Mouse (Mus musculus) urinary bladder, adult 2 months (tissue): Measurements from ENCODE around the gene Med13. TPM values are rescaled to one million over a fixed set of nuclear protein-coding genes. Genes with fewer than 3 reads are reported as not detected.

Experiments
- DNase-seq: peaks from one replicate; pipeline ENCODE4 v3.0.0; 2022; ENCODE audit warnings: low spot score
- polyA plus RNA-seq: library from polyadenylated mRNA; depleted of rRNA; stranded (reverse); fragments of >200 nt; gene quantifications from 2 replicates; pipeline ENCODE4 v1.2.3, GENCODE M21; 2012; rRNA removed

The Med13 gene
- polyA plus RNA-seq = 12.9 and 15.4 TPM in 2 replicates

DNA sequence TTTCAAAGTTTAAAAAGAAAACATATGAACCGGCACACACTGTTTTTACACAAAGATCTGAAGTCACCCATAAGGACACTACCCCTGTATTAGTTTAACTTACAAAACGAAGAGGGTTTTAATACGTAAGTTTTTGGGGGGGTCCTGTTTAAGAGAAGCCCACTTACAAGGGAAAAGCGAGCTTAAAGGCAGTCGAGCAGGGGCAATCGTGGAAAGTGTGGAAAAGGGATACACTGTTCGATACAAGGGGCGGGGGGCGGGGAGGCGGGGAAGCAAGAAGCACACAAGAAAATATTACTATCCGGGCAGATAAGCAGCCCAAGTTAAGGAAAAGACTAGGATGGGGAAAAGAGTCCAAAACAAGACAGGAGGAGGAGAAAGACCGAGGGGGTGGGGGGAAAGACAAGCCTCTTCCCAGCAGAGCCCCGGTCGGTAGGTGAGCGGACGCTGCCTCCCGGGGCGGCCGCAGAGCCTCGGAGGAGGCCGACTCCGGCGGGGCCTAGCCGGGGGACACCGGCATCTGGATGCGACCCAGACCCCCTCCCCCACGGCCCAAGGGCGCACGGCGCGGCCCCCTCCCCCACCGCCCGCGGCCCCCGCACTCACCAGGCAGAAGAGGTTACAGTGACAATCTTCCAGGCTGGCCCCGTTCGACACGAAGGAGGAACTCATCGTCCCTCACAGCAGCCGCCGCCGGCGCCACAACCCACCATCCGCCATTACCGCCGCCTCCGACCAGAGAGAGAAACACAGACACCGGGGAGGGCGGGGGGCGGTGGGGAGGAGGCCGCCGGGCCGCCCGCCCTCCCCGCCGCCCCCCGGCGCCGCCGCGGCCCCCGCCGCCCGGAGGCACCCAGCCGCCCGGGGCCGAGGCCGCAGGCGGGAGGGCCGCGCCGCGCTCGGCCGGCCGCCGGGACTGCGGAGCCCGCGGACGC lies at the start of gene Med13:
Med13 (minus strand) TSS at position 749 of the 935 bp plus-strand sequence.
- peak; percentile 32 for DNase-seq

DNA sequence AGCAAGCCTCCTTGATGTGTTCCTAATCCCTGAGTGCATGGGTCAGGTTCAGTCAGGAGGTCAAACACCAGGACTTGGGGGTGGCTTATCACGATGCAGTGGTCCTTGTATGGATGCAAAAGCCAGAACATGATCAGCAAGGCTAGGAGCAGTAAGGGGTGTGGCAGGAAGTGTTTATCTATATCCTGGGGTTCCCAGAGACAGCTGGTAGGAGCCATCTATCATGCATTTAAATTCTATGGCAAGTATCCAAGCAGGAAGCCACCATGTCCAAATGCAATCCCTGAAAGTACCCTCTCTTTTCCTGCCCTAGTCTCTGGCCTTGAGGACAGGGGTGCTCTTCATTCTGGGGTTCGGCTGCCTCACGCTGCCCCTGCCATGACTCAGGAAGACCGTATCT lies 47.2 kb upstream of the Med13 start:
- no peak for DNase-seq

DNA sequence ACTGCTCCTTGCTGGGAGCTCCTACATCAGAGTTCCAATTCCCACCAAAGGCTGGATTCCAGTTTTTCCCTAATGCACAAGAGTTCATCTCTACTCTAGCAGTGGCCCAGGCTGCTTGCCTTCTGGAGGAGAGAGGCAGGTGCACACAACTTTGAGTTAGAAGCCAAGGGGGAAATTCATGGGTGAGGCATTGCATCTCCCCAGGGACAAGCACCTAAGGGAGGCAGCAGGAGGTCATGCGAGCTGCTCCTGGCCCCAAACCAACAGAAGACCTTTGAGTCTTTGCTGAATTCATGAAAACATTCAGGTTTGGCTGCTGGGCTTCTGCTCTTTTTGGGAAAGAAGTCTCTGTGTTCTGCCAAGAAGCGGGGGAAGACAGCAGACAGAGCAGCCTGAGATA lies 46.4 kb upstream of the Med13 start:
- no peak for DNase-seq

DNA sequence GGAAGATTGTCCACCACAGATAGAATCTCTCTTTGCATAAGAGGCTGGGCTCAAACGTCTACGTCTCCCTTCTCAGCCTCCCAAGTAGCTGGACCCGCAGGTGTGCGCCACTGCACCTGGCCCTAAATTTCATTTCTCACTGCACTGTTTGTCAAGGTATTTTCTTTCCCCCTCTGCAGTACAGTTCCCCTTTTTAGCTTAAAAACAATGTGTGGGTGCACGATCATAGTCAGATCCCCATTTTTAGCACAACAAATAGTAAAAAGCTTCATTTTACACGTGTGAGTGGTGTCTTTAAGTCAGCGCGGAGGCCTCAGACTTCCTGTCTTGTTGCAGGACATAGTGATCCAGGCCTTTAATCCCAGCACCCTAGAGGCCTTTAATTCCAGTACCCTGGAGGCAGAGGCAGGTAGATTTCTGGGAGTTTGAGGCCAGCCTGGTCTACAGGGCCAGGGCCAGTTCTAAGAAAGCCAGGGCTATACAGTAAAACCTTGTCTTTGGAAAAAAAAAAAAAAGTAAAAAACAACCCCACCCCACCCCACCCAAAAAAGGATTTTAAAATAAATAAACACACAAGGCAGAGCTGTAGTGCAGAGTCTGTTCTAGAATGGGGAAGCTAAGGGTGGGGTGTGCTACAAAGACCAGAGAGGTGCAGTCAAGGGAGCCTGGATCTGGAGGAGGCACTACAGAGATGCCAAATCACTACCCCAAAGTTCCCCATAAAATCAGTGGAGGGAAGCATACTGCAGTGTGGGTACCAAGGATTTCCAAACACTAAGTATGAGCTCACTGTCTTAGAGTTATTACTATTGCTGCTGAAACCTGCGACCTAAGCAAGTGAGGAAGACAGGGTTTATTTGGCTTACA lies 42.1 kb upstream of the Med13 start:
- DNase-seq = no peak

DNA sequence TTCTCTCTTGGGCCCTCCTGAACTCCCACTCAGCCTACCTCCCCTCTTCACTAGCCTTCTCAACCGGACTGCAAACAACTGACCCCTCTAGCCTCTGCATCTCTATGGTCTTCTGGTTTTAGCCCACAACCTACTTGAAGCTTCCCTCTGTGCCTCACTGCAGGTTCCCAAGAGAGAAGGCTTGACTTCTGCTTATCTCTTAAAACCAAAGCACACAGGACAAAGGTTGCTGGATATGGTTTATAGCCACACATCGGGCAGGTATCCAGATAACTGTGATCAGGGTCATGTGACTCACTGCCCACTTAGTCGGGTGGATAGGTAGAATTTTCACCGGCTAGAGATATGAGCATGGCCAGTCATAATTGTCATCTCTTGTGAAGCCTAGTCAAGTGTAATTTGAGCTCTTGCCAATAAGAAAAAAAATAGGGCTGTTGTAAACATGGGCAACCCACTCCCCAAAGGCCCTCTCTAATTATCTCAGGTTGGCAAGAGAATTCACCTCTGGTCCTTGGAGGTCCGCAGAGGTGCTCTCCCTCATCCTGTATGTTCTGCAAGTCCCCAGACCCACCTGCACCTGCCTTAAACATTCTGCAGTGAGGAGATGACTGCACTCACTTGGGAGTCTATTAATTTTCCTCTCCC lies 39.7 kb upstream of the Med13 start:
- no peak for DNase-seq

DNA sequence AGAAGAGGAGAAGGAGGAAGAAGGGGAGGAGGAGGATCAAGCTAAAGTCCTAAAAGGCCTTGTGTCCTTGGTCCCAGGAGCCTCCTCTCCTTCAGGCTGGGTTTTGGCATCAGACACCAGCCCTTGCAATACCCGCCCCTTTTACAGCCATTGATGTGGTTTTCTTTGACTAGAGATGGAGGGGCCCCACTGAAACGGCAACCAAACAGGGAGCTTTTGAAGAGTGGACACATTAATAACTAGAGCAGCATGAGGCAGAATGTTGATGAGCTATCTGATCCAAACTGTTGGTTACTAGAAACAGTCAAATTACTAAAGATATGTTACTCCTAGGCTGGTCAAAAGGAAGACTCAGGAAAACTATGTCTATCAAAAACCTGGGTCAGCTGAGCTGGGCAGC lies 39.1 kb upstream of the Med13 start:
- DNase-seq = no peak

DNA sequence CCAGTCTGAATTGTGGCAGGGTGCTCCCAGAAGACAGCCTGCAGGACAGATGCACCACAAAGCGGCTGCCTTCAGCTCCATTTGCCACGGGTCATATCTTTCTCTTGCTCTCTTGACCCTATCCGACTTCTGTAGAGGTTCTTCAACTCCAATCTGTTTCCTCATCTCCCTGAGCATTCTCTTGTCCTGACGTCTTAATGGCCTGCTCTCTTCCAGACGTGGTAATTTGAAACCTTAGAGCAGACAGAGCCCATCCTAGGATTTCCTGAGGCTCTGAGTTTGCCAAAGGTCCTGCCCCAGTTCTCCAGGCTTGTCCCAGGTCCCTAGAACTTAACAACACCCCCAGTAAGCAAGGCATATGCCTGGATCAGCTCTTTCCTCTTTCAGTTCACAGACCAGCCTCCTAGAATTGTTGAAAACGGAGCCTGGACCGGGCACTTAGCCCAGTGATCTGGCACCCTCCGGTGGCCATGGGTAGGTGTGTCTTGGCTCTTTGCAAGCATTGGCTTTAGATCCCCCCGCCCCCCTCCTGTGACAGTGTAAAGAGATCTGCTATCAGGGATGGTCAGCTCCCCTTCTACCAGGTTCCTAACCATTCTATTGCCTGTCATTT lies 38.2 kb upstream of the Med13 start:
- no peak for DNase-seq

DNA sequence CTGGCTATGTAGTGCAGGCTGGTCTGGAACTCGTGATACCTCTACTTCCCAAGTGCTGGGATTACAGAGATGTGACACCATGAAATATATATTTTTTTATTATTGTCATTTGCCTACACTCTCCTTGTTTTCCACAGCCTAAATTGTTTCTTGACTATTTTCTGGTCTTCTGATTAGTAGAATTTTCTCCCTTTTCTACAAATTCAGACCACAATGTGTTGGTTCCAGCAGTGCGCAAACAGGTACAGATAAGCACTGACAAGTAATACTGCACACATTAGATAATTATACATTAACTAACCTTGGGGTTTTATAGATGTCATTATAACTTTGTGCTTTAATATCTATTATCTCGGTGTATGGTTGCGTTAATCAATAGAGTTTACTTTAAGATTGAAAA lies 37.7 kb upstream of the Med13 start:
- no peak for DNase-seq

DNA sequence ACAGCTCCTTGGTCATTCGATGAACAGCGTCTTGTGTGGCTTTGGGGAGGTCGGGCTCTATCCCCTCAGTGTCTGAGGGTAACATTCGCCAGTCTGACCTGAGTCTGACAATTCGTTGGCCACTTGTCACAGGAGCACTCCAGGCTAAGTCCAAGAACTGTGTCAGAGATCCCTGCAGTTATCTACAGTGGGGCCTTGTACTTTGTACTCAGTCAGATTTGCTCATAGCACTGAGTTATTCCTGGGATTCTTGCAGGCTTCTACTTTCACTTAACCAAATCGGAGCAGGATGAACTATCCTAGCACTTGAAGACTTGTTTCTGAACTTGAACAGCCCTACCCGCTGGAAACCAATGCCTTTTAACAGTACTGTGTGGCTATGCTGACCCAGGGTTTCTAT lies 34.3 kb upstream of the Med13 start:
- DNase-seq = no peak

DNA sequence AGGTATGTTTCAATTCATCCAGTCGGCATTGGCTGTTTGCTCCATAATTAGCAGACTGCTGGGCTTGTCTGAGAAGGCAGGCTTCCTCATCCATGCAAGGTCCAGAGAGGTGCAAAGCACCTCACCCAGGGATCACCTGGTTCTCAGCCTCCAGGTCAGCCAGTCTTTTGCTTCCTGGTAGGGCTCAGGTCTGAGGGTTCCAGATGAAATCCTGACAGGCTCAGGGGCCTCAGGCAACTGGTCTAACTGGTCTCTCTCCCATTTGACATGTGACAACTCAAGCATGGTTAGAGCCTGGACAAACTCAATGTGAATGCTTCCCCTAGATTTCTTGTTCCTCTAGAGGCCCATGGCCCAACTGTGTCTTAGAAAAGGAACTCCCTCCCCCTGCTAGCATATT lies 32.9 kb upstream of the Med13 start:
- DNase-seq = no peak

DNA sequence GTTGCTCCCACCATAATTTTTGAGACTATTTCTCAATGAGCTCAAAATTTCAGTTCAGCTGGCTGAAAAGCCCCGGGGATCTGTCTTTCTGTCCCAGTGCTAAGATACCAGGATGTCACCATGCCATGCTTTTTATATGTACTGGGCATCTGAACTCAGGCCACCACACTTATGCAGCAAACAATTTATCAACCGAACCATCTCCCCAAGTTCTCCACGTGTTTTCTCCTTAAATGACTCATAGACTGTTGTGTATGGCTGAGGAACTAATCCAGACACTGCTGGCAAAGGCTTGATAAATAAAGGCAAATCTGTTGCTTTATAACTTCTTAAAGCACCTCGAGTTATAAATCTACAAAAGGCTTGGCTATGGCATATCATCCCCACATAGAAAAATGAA lies 32.1 kb upstream of the Med13 start:
- DNase-seq = no peak

DNA sequence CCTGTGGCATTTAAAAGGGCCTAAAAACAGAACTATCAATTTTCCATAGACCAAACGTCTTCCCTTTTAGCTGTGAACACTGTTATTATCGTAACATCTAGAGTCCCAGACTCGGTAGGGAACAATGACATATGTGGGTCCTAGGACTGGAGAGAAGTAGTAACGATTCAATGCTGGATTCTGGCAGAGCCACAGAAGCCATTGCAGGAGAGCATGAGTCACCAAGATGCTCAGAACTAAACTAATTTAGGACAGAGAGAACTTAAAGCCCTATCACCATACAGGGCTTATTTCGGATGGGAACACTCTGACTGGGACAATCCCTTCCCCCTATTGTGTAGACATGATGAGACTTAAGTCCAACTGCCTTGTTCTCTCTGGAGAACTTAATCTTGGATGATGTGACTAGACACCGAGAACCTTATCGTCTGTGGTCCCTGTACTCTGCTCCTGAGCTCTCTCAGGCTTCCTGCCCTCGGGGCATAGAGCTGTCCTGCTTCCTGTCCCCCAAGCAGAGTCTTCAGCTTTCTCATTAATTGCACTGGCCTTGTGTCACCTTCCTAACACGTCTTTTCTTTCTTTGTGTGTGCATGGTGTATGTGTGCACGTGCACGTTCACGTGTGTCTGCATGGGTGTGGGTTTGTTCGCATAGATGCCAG lies 31.5 kb upstream of the Med13 start:
- DNase-seq = no peak

DNA sequence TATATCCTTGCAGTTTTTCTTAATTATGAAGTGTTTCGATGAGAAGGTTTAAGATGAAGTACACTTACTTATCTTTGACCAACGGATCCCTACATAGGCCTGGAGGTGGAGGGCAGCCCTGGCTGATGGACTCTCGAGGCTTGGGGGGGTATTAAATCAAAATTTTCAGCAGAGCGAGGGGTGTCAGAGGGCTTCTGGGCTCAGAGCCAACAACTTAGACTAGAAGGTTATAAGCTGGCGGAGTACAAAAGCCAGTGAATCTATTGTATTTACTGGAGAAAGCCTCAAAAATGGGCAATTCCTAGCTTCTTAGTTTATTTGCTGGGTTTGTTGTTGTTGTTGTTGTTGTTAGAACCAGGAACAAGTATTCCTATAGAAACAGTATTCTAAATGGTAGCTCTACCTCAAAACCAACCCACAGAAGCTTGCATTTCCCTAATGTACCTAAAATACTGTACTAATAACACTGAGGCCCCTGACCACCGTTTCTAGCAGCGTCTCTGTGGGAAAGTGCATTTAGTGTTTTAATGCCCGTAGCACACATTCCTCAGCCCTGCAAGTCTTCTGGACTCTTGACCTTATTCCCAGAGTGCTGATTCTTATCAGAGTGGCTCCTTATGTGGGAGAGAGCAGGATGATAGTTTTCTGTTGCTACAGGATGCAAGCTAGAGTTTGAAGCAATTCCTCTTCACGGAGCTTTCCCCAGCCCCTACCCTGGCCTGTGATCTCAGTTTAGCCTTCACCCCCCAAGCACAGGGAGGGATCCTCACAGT lies 29.9 kb upstream of the Med13 start:
- no peak for DNase-seq

DNA sequence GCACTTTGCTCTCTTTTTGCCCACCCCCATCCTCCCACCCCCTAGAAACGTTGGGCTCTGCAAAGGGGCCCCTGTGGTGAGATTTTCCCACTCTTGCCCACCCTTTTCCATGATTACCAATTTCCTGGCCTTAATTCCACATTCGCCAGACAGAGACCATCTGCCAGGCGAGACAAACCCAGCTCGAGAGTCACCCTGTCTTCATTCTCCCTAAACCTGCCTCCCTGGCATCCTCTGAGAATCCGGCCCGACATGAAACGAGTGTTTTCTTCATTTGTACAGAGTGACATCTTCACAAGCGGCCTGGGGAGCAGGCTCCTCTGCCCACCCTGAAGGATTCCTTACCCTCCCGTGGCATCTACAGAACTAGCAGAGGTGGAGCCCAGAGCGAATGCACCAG lies 29.2 kb upstream of the Med13 start:
- no peak for DNase-seq

DNA sequence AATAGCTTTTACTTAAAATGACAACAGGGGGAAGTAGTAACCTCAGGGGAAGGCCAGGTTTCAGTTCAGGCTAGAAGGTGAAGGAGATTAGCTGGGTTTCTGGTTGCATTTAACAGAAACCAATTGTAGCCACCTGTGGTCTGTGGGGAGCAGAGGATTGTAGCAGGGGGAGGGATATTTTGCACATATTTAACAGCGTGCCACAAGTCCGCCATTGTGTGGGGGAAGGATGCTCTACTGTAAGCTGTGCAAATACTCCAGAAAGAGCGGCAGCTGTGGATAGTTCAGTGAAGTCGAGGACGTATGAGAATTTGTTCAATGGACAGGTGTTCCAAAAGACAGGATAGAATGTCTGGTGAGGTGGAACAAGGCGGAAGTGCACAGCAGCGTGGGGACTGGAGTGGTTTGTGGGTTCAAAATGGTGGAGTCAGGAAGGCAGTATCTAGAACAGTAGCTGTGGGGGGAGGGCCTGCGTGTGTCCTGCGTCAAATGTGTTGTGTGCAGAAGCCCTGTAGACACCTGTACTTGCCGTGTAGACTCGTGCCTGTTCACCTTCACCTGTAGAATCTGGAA lies 28.4 kb upstream of the Med13 start:
- no peak for DNase-seq

DNA sequence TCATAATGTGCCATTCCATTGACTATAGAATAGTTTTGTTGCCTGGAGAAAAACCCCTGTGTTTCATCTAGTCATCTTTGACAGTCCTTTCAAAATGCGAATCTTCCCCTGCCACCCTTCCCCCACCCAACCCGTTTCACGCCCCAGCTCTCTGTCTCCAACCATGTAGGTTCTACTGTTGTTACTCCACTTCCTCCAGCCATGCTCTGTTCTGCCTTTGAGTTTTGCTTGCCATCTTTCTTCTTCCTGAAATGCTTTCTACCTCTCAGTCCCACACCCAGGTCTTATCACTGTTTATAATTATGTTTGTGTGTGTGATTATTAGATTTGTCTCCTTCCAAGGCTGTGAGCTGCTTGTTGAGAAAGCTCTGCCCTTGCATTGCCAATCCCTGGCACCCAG lies 26.7 kb upstream of the Med13 start:
- no peak for DNase-seq

DNA sequence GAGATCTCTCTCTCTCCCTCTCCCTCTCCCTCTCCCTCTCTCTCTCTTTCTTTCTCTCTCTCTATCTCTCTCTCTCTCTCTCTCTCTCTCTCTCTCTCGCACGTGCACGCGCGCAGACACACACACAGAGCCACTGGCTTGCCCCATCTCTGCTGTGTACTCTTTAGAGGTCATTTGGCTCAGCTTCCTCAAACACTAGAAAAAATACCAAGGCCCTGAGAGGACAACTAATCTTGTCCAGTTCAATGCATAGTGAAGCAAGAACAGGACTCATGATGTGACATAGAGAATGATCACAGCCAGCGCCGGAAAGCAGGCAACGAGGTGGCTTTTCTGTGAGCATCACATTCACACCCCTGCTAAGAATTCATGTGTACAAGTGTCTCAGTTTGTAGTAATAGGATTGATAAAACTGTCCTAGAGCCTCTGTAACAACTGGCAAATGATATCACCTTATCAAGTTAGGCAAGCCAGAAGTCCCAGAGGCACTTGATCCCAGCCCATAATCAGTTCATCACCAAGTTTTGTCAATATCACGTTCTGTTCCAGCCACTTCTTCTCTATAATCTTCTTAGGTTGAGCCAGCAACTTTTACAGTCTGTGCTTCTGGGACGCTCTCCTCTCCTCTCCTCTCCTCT lies 25.2 kb upstream of the Med13 start:
- no peak for DNase-seq

DNA sequence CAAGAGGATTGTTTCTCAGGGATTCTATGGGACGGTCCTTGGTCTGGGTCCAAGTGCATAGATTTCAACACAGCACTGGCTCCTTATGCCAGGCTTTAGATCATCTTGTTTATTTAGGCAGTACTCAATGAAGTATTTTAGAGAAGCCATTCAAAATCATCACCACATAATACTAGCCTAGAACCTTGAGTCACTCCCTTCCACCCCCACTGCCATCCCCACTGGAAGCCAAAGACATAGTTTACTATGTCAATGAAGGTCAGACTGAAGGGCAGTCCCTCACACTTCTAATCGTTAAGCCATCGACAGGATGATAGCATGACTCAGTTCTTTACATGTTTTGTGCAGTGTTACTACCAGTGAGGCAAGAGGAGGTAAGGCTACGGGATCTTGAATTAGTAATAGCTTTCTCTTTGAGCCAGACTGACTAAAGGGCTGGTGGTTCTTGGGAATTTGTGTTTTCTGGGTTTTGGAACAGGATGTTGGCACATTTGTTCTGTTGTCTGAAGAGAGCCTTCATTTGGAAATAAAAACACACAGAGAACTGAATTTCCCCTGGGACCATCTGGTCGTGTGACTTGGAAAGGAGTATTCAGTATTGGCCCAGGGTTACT lies 24.2 kb upstream of the Med13 start:
- DNase-seq = no peak

DNA sequence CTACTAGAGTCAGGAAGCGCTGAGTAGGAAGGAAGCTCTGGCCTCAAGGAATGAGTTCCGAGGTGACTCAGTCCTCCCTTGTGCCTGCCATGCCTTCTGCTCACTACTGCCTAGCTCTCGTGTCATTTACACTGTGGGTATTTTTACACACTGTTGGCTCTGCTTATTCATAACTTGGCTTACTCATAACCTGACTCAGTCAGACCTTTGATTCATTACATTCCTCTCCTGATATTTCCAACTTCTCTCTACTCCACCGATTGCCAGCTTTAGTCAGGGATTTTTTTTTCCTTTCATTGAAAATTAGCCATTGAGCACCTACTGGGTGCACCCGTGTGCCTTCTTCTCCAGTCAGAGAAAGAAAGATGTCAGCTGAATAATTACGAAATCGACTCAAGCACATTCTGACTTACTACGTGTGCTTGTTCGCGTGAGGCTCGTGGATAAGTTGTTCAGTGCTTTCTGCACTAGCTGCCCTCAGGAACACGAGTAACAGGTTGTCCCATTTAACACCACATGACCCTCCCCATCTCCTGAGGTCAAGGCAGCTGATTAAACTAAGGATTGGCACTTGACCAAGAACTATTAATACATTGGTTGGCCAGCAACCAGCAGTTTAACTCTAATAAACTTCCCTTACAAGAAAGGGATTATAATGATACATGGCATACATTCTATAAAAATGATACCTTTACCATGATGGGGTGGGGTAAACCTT lies 23.3 kb upstream of the Med13 start:
- DNase-seq = no peak
